Mouse (Mus musculus) urinary bladder, postnatal 14 days (tissue): ENCODE data around the gene Dnajb2.
A peak's percentile ranks its signal among the peaks of the same experiment; 100 is the strongest.

ENCODE experiments used
- DNase-seq: peaks from one replicate; pipeline ENCODE4 v3.0.0; 2021; ENCODE audit warnings: low spot score

Dnajb2 gene

DNA sequence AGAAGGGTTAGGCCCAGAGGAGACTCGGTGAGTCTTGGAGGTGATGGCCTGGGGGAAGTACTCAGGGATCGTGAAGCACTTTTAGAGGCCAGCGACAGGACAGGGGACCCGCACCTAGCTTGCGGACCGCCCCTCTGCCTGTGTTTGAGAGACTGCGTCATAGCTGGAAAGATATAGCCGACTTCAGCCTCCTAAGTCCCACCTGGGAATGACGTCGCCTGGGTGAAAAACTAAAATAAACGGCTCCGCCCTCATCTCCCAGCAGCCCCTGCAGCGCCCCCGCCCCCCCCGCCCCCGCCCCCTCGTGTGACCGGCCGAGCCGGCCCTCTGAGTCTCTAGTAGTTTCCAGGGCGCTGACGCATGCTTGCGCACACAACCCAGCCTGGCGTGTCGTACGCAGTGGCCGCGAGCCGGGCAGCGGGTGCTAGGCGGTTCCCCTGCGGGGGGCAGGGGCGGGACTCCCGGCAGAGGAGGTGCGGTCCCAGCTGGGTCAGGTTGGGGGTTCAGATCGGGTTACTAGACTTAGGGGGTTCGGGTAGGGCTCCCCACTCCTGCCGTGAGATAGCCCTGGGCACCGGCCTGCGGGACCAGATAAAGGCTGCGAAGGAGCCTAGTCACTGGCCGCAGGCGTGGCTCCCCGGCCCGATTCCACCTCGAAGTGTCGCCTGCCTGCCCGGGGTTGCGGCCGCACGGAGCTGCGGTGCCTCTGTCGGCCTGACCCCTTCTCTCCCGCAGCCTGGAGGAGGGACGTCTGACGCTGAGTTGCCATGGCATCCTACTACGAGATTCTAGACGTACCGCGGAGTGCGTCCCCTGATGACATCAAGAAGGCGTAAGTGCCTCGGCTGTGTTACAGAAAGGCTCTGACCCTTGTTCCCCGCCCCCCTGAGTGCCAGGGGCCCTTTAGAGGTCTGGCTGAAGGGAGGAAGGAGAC lies at the start of gene Dnajb2:
Gene Dnajb2 (plus strand): TSS at position 290 of the 934 bp plus-strand sequence.
- peak; percentile 90 for DNase-seq

DNA sequence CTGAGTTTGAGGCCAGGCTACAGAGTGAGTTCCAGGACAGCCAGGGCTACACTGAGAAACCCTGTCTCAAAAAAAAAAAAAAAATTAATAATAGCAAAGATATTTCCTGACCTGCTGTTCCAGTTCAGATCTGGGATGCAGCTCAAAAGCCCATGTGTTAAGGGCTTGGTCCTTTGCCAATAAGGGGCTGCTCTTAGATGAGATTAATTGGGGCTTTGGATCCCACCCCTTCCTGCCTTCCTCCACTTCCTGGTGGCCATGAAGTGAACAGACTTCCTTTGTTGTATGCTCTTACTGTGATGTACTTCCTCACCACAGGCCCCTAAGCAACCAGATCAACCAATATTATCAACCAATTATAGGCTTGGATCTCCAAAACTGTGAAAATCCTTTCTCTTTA lies 49.1 kb upstream of the Dnajb2 start:
- DNase-seq: no peak

- DNase-seq: no peak
Observed at GRCm38 (mm10) chr1:75187914-75188483, 48.2 kb upstream of the Dnajb2 start.

DNA sequence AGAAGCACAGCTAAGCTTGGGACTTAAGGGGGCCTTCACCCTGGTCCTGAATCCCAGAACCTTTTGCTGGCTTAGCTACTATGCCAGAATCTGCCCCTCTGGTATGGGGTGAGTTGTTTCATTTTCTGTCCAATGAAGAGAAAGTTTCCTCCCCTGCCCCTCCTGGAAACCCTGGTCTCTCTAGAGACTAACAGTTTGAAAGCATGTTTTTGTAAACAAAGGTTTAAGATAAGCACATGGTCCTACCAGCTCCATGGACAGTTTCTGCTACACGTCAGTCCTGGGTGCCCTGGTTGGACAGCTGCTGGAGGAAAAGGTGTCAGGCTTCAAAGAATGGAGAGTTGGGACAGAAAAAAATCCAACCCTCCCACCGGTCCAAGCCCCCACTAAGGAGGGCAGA lies 45.6 kb upstream of the Dnajb2 start:
- no peak for DNase-seq

GRCm38 (mm10) chr1:75191258-75191621 lies 45.0 kb upstream of the Dnajb2 start:
- DNase-seq: no peak

DNA sequence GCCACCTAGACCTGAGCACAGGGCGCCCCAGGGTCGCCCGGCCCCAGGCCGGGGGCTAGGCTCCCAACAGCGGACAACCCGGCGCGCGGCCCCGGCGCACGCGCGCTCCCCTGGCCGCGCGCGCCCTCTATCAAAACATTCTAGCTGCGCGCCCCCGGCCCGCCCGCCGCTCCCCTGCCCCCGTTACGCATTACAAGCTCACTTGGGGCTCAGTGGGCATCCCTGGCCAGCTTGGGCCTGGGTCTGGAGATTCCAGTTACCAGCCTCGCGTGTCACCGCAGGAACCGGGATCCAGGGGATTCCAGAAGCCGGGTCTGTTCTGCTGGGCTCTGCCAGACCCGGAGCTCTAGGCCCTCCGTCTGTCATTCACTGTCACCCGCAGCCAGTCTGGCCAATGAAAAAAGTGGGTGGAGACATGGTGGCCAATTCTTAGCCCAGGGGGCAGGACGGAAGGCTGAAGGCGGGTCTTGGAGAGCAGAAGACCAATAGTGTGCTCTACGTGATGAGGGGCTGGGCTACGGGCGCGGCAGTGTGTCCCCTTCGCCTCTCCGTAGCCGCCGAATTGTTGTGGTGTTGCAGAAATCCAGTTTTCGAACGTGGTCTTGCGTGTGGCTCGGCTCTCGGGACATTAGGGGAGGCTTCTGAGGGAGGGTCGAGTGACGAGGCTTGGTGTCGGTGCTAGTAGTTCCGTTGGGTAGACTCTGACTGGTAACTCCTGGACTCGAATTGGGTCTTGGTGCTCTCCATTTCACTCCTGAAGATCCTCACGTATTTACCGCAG lies 44.4 kb upstream of the Dnajb2 start, which contains the start of the genes Ankzf1 and Atg9a:
Gene Ankzf1 (plus strand): TSS at position 530 of the 781 bp plus-strand sequence.
Gene Atg9a (minus strand): TSS at position 575 of the 781 bp plus-strand sequence.
- peak; percentile 95 for DNase-seq

- DNase-seq: peak; percentile 65
Observed at GRCm38 (mm10) chr1:75192452-75192851, 43.8 kb upstream of the Dnajb2 start.

GRCm38 (mm10) chr1:75201236-75201635 lies 35.0 kb upstream of the Dnajb2 start:
- no peak for DNase-seq

DNA sequence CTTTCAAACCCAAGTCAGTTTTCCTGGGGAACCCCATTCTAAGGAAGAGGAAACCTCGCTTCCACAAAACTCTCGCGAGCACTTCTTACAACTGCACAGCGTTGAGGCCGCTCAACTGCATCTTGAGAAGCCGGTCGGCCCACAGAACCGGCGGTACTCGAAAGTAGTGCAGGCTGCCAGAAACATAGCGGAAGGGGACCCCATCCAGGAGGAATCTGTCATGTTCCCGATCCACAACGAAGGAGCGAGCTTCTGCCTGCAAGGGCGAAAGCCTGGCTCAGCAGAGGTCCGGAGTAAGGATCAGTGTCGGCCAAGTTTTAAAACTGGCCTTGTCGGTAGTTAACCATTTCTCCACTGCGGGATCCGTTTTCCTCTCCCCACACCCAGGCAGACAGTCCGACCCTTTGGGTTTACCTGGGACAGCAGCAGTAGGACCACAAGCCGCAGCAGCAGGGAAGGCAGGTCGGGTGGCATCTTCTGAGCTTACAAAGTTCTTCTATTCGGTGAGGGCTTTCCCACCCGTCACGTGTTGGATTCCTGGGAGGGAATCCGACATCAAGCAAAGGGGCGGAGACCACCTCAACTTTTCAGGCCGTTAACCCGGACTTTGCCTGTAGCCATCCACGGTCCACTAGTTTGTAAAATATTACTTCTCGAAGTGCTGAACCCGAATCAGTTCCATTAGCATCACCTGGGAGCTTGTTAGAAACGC lies 27.1 kb upstream of the Dnajb2 start:
- peak; percentile 49 for DNase-seq

DNA sequence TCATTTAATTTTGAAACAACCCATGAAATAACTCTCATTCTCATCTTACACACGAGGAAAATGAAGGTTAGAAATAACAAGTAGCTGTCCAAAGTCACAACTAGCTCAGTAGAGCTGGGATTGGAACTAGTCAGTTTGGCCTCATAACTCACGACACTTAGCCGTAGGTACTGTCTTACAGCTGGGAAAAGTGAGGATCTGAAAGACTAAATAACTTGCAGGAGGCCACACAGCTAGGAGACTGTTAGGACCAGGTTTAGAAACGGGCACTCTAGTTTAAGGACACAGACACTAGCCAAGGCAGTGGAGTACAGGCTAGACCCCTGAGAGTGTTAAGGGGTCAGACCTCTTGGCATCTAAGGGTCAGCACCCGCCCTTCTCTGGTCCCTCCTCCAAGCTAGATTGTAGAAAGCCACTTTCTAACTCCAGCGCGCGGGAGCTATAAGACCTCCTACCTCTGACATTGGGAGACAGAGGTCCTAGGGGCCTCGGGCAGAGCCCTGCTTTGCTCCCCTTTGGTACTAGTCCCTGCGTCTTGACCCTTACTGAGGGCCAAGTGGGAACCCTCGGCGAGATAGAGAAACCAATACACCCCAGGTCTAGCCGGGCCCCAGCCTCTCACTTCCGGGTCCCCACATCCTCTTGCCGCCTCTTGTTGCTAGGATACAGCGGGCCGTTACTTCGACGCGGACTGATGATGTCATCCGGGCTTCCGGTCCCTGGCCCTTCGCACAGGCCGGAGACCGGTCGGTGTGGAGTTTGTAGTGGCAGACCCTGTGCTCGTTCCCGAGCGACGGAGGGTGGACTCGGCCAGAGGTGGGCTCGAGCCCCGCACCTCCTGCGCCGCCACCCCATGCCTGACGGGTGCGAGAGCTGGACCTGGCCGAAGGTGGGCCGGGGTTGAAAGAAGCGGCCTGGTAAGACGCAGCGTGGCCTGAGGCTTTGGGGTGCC lies 25.8 kb upstream of the Dnajb2 start, which contains the start of the genes Glb1l and Stk16:
Gene Glb1l (minus strand): TSS at position 678 of the 952 bp plus-strand sequence.
Gene Stk16 (plus strand): TSS at position 703 of the 952 bp plus-strand sequence.
- peak; percentile 97 for DNase-seq

- no peak for DNase-seq
Observed at GRCm38 (mm10) chr1:75211141-75211708, 25.0 kb upstream of the Dnajb2 start.

- DNase-seq: no peak
Observed at GRCm38 (mm10) chr1:75212542-75212941, 23.7 kb upstream of the Dnajb2 start.

DNA sequence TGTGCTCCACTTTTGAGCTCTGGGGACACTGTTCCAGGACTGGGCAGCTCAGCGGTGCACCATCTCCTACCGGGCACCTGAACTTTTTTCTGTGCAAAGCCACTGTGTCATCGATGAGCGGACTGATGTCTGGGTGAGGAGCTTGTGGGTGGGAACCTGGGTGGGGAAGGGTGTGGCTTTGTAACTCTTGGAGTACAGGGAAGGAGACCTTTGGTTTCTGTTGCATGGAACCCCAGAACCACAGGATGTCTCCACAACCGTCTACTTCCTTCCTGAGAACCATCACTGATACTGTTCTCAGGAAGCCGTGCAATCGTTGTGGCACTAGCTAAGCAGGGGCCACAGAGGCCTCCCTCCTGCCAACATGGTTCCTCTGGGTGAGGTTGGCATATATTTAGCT lies 23.1 kb upstream of the Dnajb2 start:
- DNase-seq: no peak

DNA sequence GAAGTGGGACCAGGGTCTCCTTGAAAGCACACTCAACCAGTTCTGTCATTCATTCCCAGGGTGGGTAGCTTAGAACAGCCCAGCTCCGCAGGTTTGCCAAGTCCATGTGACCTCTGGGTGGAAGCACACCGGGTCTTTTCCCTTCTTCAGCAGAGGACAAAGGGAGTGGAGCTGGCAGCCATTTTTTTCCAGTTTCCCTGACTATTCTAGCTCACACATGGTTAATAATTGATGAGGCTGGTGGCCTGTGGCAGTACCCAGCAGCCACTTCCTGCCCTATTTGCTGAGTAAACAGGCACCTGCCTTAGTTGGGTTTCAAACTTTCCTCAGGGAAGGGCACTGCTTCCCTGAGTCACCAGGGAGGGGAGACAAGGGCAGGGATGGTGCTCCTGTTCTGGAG lies 21.8 kb upstream of the Dnajb2 start:
- DNase-seq: no peak

DNA sequence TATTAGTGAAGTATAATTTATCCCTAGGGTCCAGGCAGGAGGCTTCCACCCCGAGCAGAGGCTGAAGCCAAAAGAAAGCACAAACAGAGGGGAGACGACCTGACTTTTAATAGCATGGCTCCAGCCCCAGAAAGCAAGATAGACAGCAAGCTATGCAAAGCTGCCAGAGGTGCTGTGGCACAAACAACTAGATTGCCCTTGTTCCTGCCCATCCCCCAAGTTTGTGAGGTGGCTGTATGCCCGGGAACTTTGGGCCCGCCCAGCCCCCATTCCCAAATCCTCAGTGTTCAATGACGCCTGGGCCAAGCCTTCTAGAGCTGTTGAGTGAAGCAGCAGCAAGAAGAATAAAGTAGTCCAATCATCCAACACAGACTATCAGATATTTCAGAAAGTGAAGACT lies 21.3 kb upstream of the Dnajb2 start:
- DNase-seq: peak; percentile 38

- no peak for DNase-seq
Observed at GRCm38 (mm10) chr1:75215785-75216184, 20.4 kb upstream of the Dnajb2 start.

GRCm38 (mm10) chr1:75216797-75217585 lies 19.2 kb upstream of the Dnajb2 start:
- no peak for DNase-seq

- DNase-seq: no peak
Observed at GRCm38 (mm10) chr1:75217893-75218226, 18.3 kb upstream of the Dnajb2 start.

DNA sequence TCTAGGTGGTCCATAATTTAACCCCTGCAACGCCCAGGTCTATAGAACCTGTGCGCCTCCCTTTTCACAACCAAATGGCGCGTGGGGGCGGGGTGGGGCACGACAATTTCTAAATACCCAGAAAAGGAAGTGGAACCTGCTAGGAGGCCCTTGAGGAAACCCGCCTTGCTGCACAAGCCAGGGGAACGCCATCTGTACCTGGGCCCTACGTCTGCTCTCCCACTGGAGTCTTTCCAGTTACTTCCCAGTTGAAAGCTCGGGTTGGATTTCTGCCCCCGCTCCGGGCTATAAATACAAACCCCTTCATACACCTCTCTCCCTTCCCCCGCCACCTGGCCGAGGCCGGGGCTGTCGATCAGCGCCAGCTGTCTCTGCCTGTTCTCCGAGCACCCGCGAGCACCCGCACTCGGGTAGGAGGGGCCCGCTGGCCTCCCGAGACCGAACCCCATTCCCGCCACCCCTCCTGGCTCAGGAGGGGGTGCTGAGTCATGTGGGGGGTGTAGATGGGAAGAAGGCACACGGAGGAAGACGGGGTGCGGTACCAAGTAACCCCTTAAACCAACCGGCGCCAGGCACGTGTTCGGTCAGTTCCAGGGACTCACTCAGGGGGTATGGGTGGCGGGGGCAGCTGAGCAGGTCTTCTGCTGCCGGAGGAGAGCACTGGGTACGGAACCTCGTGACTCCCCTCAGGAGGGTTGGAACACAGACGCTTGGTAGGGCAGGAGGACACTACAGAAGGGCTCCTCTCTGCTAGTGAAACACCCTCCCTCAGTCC lies 17.8 kb upstream of the Dnajb2 start:
- DNase-seq: peak; percentile 38
